Mouse (Mus musculus) intestine, embryonic 14.5 days (tissue): ENCODE results near the gene Cd320. TPM values are rescaled to one million over a fixed set of nuclear protein-coding genes. Genes with fewer than 3 reads are reported as not detected.
"Not testable (repeated sequence)": the region's sequence is repeated elsewhere in the genome, so short reads cannot be mapped to it uniquely, and the experiment has no call there.

ENCODE experiments used
- ATAC-seq: fragments of 200-750 bp; cut with Nextera tagmentation; replicated peaks from 2 replicates; pipeline ENCODE4 v1.8.0; 2017; ENCODE audit warnings: low read depth, moderate number of reproducible peaks, moderate TSS enrichment, moderate library complexity; ENCODE audit not compliant: low FRiP score, low TSS enrichment
- DNase-seq: peaks from one replicate; pipeline ENCODE4 v3.0.0-alpha.2; 2018; ENCODE audit warnings: low spot score
- H3K27ac ChIP-seq: fragments of 300-500 bp; sonication (generic); 2 replicates; pipeline ENCODE4 v1.5.1; 2014; ENCODE audit warnings: low read depth, mild to moderate bottlenecking, control low read depth
- H3K27me3 ChIP-seq: fragments of 300-500 bp; sonication (generic); replicated peaks from 2 replicates; pipeline ENCODE4 v1.6.1; 2014; ENCODE audit warnings: low read length, control low read depth; ENCODE audit not compliant: control insufficient read depth, insufficient read depth
- H3K36me3 ChIP-seq: fragments of 300-500 bp; sonication (generic); 2 replicates; pipeline ENCODE4 v1.6.1; 2014; ENCODE audit warnings: low read length, control low read depth; ENCODE audit not compliant: control insufficient read depth, insufficient read depth
- H3K4me1 ChIP-seq: fragments of 300-500 bp; sonication (generic); replicated peaks from 2 replicates; pipeline ENCODE4 v1.6.1; 2014; ENCODE audit warnings: low read length, control low read depth, mixed read lengths; ENCODE audit not compliant: control insufficient read depth, insufficient read depth
- H3K4me2 ChIP-seq: fragments of 300-500 bp; sonication (generic); 2 replicates; pipeline ENCODE4 v1.6.1; 2014; ENCODE audit warnings: low read length
- H3K4me3 ChIP-seq: fragments of 300-500 bp; sonication (generic); 2 replicates; pipeline ENCODE4 v1.5.1; 2014; ENCODE audit warnings: low read depth, low read length, control low read depth, mixed read lengths
- H3K9ac ChIP-seq: fragments of 300-500 bp; sonication (generic); 2 replicates; pipeline ENCODE4 v1.6.1; 2014; ENCODE audit warnings: mild to moderate bottlenecking, low read length
- H3K9me3 ChIP-seq: fragments of 300-500 bp; sonication (generic); 2 replicates; pipeline ENCODE4 v1.6.1; 2016; ENCODE audit warnings: low read length, control low read depth; ENCODE audit not compliant: control insufficient read depth
- WGBS: fragments of 180-500 bp; shearing (Covaris S2); extraction: QIAGEN DNeasy Blood & Tissue Kit; methylation state at CpG from one replicate; pipeline ENCODE4 v1.1.7; 2014; 5-methylcytosine and 5-hydroxymethylcytosine counted together
- polyA plus RNA-seq: library from polyadenylated mRNA; unstranded; fragments of >200 nt; fragmentation: Nextera tagmentation; extraction: Ambion mirVana; gene quantifications from 2 replicates; pipeline ENCODE4 v1.2.1, GENCODE M21; 2014

The Cd320 gene
- polyA plus RNA-seq, 1 experiment from 2014 or later = 86.7 TPM

DNA sequence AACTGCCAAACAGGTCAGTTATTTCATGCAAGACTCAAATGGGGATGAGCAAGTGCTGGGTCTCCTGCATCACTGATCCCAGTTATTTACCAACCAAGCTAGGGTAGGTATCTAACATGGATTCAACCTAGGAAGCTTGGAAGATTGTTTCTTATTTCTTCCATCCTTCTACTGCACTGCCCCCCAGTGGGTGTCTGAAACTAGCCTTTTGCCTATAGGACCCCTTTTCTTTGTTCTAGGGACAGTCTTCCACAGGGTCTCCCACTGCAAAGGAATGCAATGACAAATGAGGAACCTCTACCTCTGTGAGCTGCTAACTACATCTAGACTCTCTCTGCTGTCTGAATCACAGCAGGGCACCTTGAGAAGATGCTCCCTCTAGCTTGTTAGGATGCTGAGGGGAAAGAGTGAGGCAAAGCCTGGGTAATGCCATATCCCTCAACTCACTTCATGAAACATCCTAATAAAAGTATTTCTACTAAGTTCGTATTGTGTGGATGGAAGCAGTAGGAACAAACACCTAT, 20.4 kb upstream of the Cd320 start:
- H3K9me3 ChIP-seq = no peaks in the 10 kb centered on the region
- DNase-seq (no peak), ATAC-seq (no peak)
- H3K36me3 ChIP-seq = peaks cover 51% of the 10 kb centered on the region
- no peak overlapping the region for H3K9ac ChIP-seq
- no peaks in the 10 kb centered on the region for H3K27me3 ChIP-seq
- WGBS = 86% methylated on average over 1 of the region's 1 CpGs
- H3K27ac ChIP-seq = no peak overlapping the region
- 0 out of 2 replicates have a peak overlapping the region, but pooled peaks have one; percentile 99 for H3K4me3 ChIP-seq
- H3K4me1 ChIP-seq = peaks cover 34% of the 10 kb centered on the region
- H3K4me2 ChIP-seq = peak overlapping the region; percentile 95; the same call in 1 of the 2 replicates

GRCm38 (mm10) chr17:33823171-33823570, 19.7 kb upstream of the Cd320 start:
- Histone ChIP-seq H3K9ac (peak overlapping the region; percentile 95), H3K4me1 (peaks cover 30% of the 10 kb centered on the region), H3K4me2 (peak overlapping the region; percentile 95), H3K4me3 (peak overlapping the region; percentile 99), H3K36me3 (peaks cover 55% of the 10 kb centered on the region)
- not testable (repeated sequence) for H3K27ac ChIP-seq, ATAC-seq, H3K9me3 ChIP-seq, H3K27me3 ChIP-seq, DNase-seq
- WGBS = 79% methylated on average over 8 of the region's 8 CpGs

DNA sequence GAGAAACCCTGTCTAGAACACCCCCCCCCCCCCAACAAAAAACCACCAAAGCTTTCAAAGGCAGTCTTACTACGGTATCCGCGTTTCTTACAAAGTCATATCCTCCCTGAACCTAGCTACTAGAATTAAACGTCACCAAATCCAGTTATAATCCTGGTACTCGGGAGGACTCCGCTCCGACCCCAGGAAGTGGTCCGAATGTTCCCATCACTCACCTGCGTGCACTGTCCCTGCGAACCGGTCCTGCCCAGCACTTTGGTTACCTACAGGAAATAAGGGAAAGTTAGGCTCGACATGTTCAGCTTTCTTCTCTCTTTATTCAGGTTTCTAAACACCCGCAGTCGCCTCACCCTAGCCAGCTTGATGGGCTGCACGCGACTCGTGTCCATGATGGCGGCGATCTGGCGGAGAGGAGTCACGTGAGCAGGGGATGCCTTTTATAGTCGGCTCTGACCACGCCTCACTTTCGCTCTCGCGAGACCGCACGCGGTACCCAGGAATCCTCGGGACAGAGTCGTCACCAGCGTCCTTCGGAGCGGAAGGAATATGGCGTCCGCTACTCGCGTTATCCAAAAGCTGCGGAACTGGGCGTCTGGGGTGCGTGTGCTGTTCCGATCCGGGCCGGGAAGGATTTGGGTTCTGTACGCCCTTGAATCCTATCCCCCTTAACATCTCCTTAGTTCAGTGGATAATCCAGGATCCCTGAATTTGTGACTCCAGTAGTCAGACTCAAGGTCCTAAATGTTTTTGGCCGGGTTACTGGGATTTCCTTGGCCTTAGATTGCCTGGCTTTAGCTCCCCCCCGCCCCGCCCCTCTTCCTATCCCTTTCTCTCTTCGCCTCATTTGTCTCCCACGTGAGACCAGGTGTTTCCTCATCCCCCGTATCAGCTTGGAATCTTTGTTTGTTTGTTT, 18.6 kb upstream of the Cd320 start, which contains the start of the genes Rps28 and Ndufa7:
Gene Rps28 (minus strand): TSS at position 479 of the 913 bp plus-strand sequence.
Gene Ndufa7 (plus strand): TSS at position 489 of the 913 bp plus-strand sequence.
- under 1% methylated on average over 51 of the region's 51 CpGs for WGBS
- peaks cover 53% of the 10 kb centered on the region for H3K36me3 ChIP-seq
- H3K9ac ChIP-seq = peak within 1 kb of the TSS; percentile 95
- H3K27me3 ChIP-seq = no peaks in the 10 kb centered on the region
- ATAC-seq = peak; percentile 90
- DNase-seq = peak; percentile 100
- no peaks in the 10 kb centered on the region for H3K9me3 ChIP-seq
- peak within 1 kb of the TSS; percentile 86 for H3K27ac ChIP-seq
- H3K4me1 ChIP-seq = peaks cover 26% of the 10 kb centered on the region
- peak within 1 kb of the TSS; percentile 95 for H3K4me2 ChIP-seq
- peak within 1 kb of the TSS; percentile 99 for H3K4me3 ChIP-seq

DNA sequence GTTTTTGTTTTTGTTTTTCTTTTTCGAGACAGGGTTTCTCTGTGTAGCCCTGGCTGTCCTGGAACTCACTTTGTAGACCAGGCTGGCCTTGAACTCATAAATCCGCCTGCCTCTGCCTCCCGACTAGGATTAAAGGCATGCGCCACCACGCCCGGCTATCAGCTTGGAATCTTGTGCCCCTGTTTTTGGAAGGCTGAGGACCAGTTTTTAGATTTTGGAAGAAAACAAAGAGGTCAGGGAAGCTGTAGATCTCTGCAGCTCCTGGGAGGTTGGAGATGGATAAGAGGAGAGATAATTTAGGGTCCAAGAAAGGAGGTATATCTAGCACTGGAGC, 17.9 kb upstream of the Cd320 start:
- H3K27me3 ChIP-seq, H3K9me3 ChIP-seq, ATAC-seq, DNase-seq: not testable (repeated sequence)
- 6% methylated on average over 6 of the region's 6 CpGs for WGBS
- H3K4me1 ChIP-seq = peaks cover 26% of the 10 kb centered on the region
- H3K27ac ChIP-seq = peak overlapping the region; percentile 86
- peak overlapping the region; percentile 61 for H3K4me2 ChIP-seq
- peaks cover 53% of the 10 kb centered on the region for H3K36me3 ChIP-seq
- H3K9ac ChIP-seq = peak overlapping the region; percentile 95
- H3K4me3 ChIP-seq = peak overlapping the region; percentile 99

DNA sequence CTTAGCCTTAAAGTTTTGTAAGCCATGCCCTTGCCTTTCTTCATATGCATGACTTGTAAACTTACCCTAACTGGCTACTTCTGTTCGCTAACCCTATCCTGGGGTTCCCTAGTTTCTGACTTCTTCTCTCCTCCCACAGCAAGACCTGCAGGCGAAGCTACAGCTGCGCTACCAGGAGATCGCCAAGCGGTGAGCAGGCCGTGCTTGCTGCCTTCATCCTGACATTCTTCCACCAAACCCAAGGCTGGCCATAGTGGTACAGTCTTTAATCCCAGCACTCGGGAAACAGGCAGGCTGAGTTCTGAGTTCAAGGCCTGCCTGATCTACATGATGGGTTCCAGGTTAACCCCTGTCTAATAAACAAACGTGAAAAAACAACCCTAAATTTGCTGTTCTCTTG, 17.4 kb upstream of the Cd320 start:
- DNase-seq = no peak
- peak overlapping the region; percentile 61 for H3K4me2 ChIP-seq
- H3K9me3 ChIP-seq = no peaks in the 10 kb centered on the region
- H3K27ac ChIP-seq = no peak overlapping the region
- peaks cover 26% of the 10 kb centered on the region for H3K4me1 ChIP-seq
- H3K27me3 ChIP-seq = no peaks in the 10 kb centered on the region
- peak overlapping the region; percentile 95 for H3K9ac ChIP-seq
- ATAC-seq = no peak
- 83% methylated on average over 8 of the region's 8 CpGs for WGBS
- H3K36me3 ChIP-seq = peaks cover 53% of the 10 kb centered on the region
- H3K4me3 ChIP-seq = peak overlapping the region; percentile 99

DNA sequence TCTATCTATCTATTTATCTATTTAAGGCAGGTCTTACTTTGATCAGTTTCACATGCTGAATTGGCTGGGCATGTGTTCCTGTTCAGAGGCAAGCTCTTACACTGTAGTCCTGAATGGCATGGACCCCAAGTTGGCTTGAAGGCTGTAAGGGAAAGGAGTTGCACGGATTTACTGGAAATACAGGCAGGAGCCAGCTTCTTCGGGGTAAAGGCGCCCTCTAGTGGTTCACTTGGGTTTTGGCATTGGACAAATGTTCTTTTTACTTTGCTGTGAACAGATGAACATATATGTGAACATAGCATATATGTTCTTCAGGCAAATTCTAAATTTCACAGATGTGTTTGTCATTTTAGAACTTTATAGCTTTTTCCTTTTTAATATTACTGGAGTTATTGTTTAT, 16.0 kb upstream of the Cd320 start:
- ATAC-seq (no peak), DNase-seq (peak; percentile 82)
- H3K27me3 ChIP-seq = no peaks in the 10 kb centered on the region
- WGBS = 0% methylated on average over 3 of the region's 3 CpGs
- no peak overlapping the region for H3K27ac ChIP-seq
- H3K36me3 ChIP-seq = peaks cover 50% of the 10 kb centered on the region
- H3K9ac ChIP-seq = no peak overlapping the region
- no peak overlapping the region for H3K4me2 ChIP-seq
- no peak overlapping the region for H3K4me3 ChIP-seq
- H3K4me1 ChIP-seq = peaks cover 23% of the 10 kb centered on the region
- no peaks in the 10 kb centered on the region for H3K9me3 ChIP-seq

- H3K27me3 ChIP-seq = no peaks in the 10 kb centered on the region
- peaks cover 52% of the 10 kb centered on the region for H3K36me3 ChIP-seq
- DNase-seq (no peak), ATAC-seq (no peak)
- no peaks in the 10 kb centered on the region for H3K9me3 ChIP-seq
- H3K4me2 ChIP-seq = no peak overlapping the region
- peaks cover 10% of the 10 kb centered on the region for H3K4me1 ChIP-seq
- no peak overlapping the region for H3K4me3 ChIP-seq
- H3K27ac ChIP-seq = no peak overlapping the region
- no peak overlapping the region for H3K9ac ChIP-seq
- WGBS = 55% methylated on average over 2 of the region's 2 CpGs
These were observed 14.0 kb upstream of the Cd320 start for GRCm38 (mm10) chr17:33828892-33829291.

DNA sequence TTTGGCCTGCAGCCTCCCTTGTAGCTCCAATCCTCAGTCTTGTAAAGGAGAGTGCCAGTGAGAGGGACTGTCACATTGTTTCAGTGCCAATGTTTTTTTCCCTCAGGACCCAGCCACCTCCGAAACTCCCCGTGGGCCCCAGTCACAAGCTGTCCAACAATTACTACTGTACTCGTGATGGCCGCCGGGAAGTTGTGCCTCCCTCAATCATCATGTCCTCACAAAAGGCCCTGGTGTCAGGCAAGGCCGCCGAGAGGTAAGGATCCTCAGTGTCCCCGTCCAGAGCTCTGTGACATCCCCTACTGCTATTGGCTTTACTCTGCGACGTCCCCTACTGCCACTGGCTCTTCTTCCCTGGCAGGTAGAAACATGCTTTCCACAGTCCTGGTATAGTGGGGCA, 13.3 kb upstream of the Cd320 start:
- no peak overlapping the region for H3K4me2 ChIP-seq
- H3K27me3 ChIP-seq = no peaks in the 10 kb centered on the region
- WGBS = 90% methylated on average over 10 of the region's 10 CpGs
- ATAC-seq (no peak), DNase-seq (no peak)
- H3K27ac ChIP-seq = no peak overlapping the region
- no peak overlapping the region for H3K9ac ChIP-seq
- peaks cover 58% of the 10 kb centered on the region for H3K36me3 ChIP-seq
- no peak overlapping the region for H3K4me3 ChIP-seq
- peaks cover 10% of the 10 kb centered on the region for H3K4me1 ChIP-seq
- no peaks in the 10 kb centered on the region for H3K9me3 ChIP-seq
